ENCODE assay signal across 22 mouse cellular contexts in the genomic region with DNA sequence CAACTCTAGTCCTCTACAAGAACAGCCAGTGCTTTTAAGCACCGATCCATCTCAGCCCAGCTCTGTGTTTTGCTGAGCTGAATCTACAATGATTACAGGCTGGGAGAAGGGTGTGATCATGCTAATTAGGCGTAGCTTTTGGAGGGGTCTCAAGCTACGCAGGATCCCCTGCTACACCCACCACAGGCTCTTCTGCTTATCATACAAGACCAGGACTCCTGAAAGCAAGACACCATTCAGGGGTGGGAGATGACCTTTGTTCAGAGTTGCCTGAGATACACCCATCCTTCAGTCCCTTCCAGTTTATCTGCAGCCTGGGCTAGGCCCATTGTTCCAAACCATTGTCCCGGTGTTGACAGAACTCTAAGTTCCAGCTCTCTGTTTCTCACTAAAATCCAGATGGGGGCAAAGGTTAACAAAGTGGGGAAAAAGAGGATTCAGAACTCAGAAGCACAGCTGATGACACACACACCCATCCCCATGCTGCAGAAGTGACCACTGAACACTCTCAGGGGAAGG. TPM values are rescaled to one million over a fixed set of nuclear protein-coding genes. Genes with fewer than 3 reads are reported as not detected.
"Had no signal": no experiment of that assay in that cellular context is flagged by ENCODE, and none has a peak within 500 bp of the region (broad histone marks: within the 10 kb centered on the region; RNA-seq: fewer than 3 reads in every experiment).

No protein-coding gene starts in this region.

- H3K9me3 ChIP-seq: intestine, embryonic 15.5 days; kidney, embryonic 15.5 days; midbrain, embryonic 15.5 days had no signal

- H3K36me3 ChIP-seq: intestine, embryonic 15.5 days; kidney, embryonic 15.5 days; midbrain, embryonic 15.5 days had no signal

- H3K4me2 ChIP-seq: intestine, embryonic 15.5 days; kidney, embryonic 15.5 days; midbrain, embryonic 15.5 days had no signal

- ATAC-seq: intestine, embryonic 15.5 days; midbrain, embryonic 15.5 days had no signal

- H3K4me3 ChIP-seq: intestine, embryonic 15.5 days; kidney, embryonic 15.5 days; midbrain, embryonic 15.5 days had no signal

- H3K27me3 ChIP-seq: intestine, embryonic 15.5 days; kidney, embryonic 15.5 days; midbrain, embryonic 15.5 days had no signal

- H3K27ac ChIP-seq: intestine, embryonic 15.5 days; kidney, embryonic 15.5 days; midbrain, embryonic 15.5 days had no signal

- DNase-seq: kidney, adult 18-20 months; kidney, postnatal 14 days; left cerebral cortex, postnatal 4 days; lung, adult 18-20 months; right cerebral cortex, adult 18-20 months; right cerebral cortex, postnatal 25 days; thymus, postnatal 36 days had no signal

- H3K9ac ChIP-seq: intestine, embryonic 15.5 days; kidney, embryonic 15.5 days; midbrain, embryonic 15.5 days had no signal

- H3K4me1 ChIP-seq: midbrain, embryonic 15.5 days had no signal

RNA-seq across cellular contexts. Expression of gene Pth1r, which starts 6.0 kb away (rescaled TPM):
- total RNA-seq: megakaryocyte-erythroid progenitor cell, adult 5-6 weeks had no signal

RNA-seq across cellular contexts. Expression of gene Myl3, which starts 11.3 kb away (rescaled TPM):
- total RNA-seq: layer of hippocampus, postnatal 14 days; left cerebral cortex, adult 18-20 months; megakaryocyte-erythroid progenitor cell, adult 5-6 weeks had no signal
- polyA plus RNA-seq: small intestine, adult 2 months had no signal

RNA-seq across cellular contexts. Expression of gene Prss42, which starts 45.0 kb away (rescaled TPM):
- total RNA-seq: layer of hippocampus, adult 8-10 months; layer of hippocampus, postnatal 14 days; left cerebral cortex, adult 18-20 months; left cerebral cortex, postnatal 10 days; left cerebral cortex, postnatal 4 days; megakaryocyte-erythroid progenitor cell, adult 5-6 weeks had no signal
- polyA plus RNA-seq: intestine, embryonic 15.5 days; kidney, embryonic 15.5 days; large intestine, adult 2 months; limb, embryonic 14.5 days; lung, embryonic 16.5 days; midbrain, embryonic 15.5 days; neural tube, embryonic 14.5 days; small intestine, adult 2 months; stomach, embryonic 16.5 days; thymus, postnatal 0 days had no signal
